Mouse (Mus musculus) thymus, adult 2 months (tissue): Measurements from ENCODE around the gene Cers1.

Experiments
- CTCF ChIP-seq: fragments of 200-500 bp; IDR thresholded peaks from 2 replicates; pipeline ENCODE4 v1.5.1; 2012; ENCODE audit warnings: mild to moderate bottlenecking, control low read depth, low read length, moderate library complexity, borderline replicate concordance; ENCODE audit not compliant: control insufficient read depth, poor library complexity, insufficient read depth; ENCODE audit errors: extremely low read depth
- POLR2A ChIP-seq: fragments of 200-500 bp; IDR thresholded peaks from 2 replicates; pipeline ENCODE4 v1.6.1; 2012; ENCODE audit warnings: mild to moderate bottlenecking, low read length, control low read depth, moderate library complexity; ENCODE audit not compliant: control insufficient read depth, poor library complexity, insufficient read depth; ENCODE audit errors: extremely low read depth

GRCm38 (mm10) chr8:70370476-70370875, 54.9 kb downstream of the Cers1 start:
- TF ChIP-seq CTCF (no peak), POLR2A (no peak)
